Mouse (Mus musculus) forebrain, embryonic 14.5 days (tissue): ENCODE measurements around the gene Retnlg. TPM values are rescaled to one million over a fixed set of nuclear protein-coding genes. Genes with fewer than 3 reads are reported as not detected.

ENCODE experiments used
- ATAC-seq: fragments of 200-750 bp; cut with Nextera tagmentation; 2 replicates; pipeline ENCODE4 v1.8.0; 2017; ENCODE audit warnings: mild to moderate bottlenecking, moderate library complexity
- DNase-seq: peaks from one replicate; pipeline ENCODE4 v3.0.0-alpha.2; 2015; ENCODE audit warnings: low spot score
- H3K27ac ChIP-seq: fragments of 300-500 bp; sonication (generic); 2 replicates; pipeline ENCODE4 v1.5.1; 2014; ENCODE audit warnings: low read depth, mild to moderate bottlenecking, control low read depth, low read length, moderate library complexity
- H3K27me3 ChIP-seq: fragments of 300-500 bp; sonication (generic); replicated peaks from 2 replicates; pipeline ENCODE4 v1.6.1; 2014; ENCODE audit warnings: low read length, control low read depth, mixed read lengths; ENCODE audit not compliant: control insufficient read depth, insufficient read depth
- H3K36me3 ChIP-seq: fragments of 300-500 bp; sonication (generic); 2 replicates; pipeline ENCODE4 v1.6.1; 2014; ENCODE audit warnings: low read length, control low read depth; ENCODE audit not compliant: control insufficient read depth, insufficient read depth
- H3K4me1 ChIP-seq: fragments of 300-500 bp; sonication (generic); 2 replicates; pipeline ENCODE4 v1.6.1; 2014; ENCODE audit warnings: antibody characterized with exemption, low read length, control low read depth; ENCODE audit not compliant: control insufficient read depth, insufficient read depth
- H3K4me2 ChIP-seq: fragments of 300-500 bp; sonication (generic); 2 replicates; pipeline ENCODE4 v1.6.1; 2014; ENCODE audit warnings: mild to moderate bottlenecking, control low read depth, low read length
- H3K4me3 ChIP-seq: fragments of 300-500 bp; sonication (generic); 2 replicates; pipeline ENCODE4 v1.5.1; 2014; ENCODE audit warnings: low read depth, low read length, control low read depth
- H3K9ac ChIP-seq: fragments of 300-500 bp; sonication (generic); 2 replicates; pipeline ENCODE4 v1.6.1; 2014; ENCODE audit warnings: mild to moderate bottlenecking, low read length, control low read depth, moderate library complexity
- H3K9me3 ChIP-seq: fragments of 300-500 bp; sonication (generic); replicated peaks from 2 replicates; pipeline ENCODE4 v1.6.1; 2016; ENCODE audit warnings: low read length, control low read depth, mixed read lengths; ENCODE audit not compliant: control insufficient read depth
- WGBS: fragments of 180-500 bp; shearing (Covaris S2); extraction: QIAGEN DNeasy Blood & Tissue Kit; methylation state at CpG from one replicate; pipeline ENCODE4 v1.1.7; 2014; 5-methylcytosine and 5-hydroxymethylcytosine counted together
- polyA plus RNA-seq: library from polyadenylated mRNA; unstranded; fragments of >200 nt; fragmentation: Nextera tagmentation; extraction: Ambion mirVana; gene quantifications from 2 replicates; pipeline ENCODE4 v1.2.1, GENCODE M21; 2014

The Retnlg gene
- polyA plus RNA-seq, 1 experiment from 2014 or later: not detected

- H3K27ac ChIP-seq: no peak overlapping the region
- no peaks in the 10 kb centered on the region for H3K27me3 ChIP-seq
- H3K4me1 ChIP-seq: no peaks in the 10 kb centered on the region
- 79% methylated on average over 2 of the region's 2 CpGs for WGBS
- no peak overlapping the region for H3K9ac ChIP-seq
- DNase-seq: no peak
- no peak overlapping the region for H3K4me3 ChIP-seq
- no peaks in the 10 kb centered on the region for H3K9me3 ChIP-seq
- ATAC-seq: no peak
- no peak overlapping the region for H3K4me2 ChIP-seq
- H3K36me3 ChIP-seq: no peaks in the 10 kb centered on the region
Measured at GRCm38 (mm10) chr16:48867690-48868089, 4.7 kb upstream of the Retnlg start.

- H3K27me3 ChIP-seq: no peaks in the 10 kb centered on the region
- H3K9ac ChIP-seq: no peak overlapping the region
- 75% methylated on average over 1 of the region's 1 CpGs for WGBS
- ATAC-seq (no peak), DNase-seq (no peak)
- H3K27ac ChIP-seq: no peak overlapping the region
- H3K36me3 ChIP-seq: no peaks in the 10 kb centered on the region
- H3K4me3 ChIP-seq: no peak overlapping the region
- H3K9me3 ChIP-seq: no peaks in the 10 kb centered on the region
- H3K4me1 ChIP-seq: no peaks in the 10 kb centered on the region
- H3K4me2 ChIP-seq: no peak overlapping the region
Measured at GRCm38 (mm10) chr16:48868663-48869062, 3.8 kb upstream of the Retnlg start.

GRCm38 (mm10) chr16:48869671-48870070, 2.8 kb upstream of the Retnlg start:
- Histone ChIP-seq H3K27me3 (no peaks in the 10 kb centered on the region), H3K9ac (no peak overlapping the region), H3K4me3 (no peak overlapping the region), H3K4me1 (no peaks in the 10 kb centered on the region), H3K4me2 (no peak overlapping the region), H3K36me3 (no peaks in the 10 kb centered on the region), H3K9me3 (no peaks in the 10 kb centered on the region), H3K27ac (no peak overlapping the region)
- ATAC-seq (no peak), DNase-seq (no peak)
- WGBS: 70% methylated on average over 3 of the region's 3 CpGs

- no peak for ATAC-seq
- H3K4me1 ChIP-seq: no peaks in the 10 kb centered on the region
- DNase-seq: no peak
- WGBS: 86% methylated on average over 1 of the region's 1 CpGs
- no peak overlapping the region for H3K27ac ChIP-seq
- no peaks in the 10 kb centered on the region for H3K36me3 ChIP-seq
- no peak overlapping the region for H3K4me2 ChIP-seq
- no peaks in the 10 kb centered on the region for H3K27me3 ChIP-seq
- no peak overlapping the region for H3K4me3 ChIP-seq
- no peaks in the 10 kb centered on the region for H3K9me3 ChIP-seq
- H3K9ac ChIP-seq: no peak overlapping the region
Measured at GRCm38 (mm10) chr16:48871754-48872153, 667 bp upstream of the Retnlg start.

- WGBS: 66% methylated on average over 2 of the region's 2 CpGs
- Histone ChIP-seq H3K4me1 (no peaks in the 10 kb centered on the region), H3K4me2 (no peak overlapping the region), H3K27ac (no peak overlapping the region), H3K9ac (no peak overlapping the region), H3K27me3 (no peaks in the 10 kb centered on the region), H3K9me3 (no peaks in the 10 kb centered on the region), H3K4me3 (no peak overlapping the region), H3K36me3 (no peaks in the 10 kb centered on the region)
- DNase-seq (no peak), ATAC-seq (no peak)
Measured at GRCm38 (mm10) chr16:48890733-48891132, 18.3 kb downstream of the Retnlg start.

- no peak for ATAC-seq
Measured at GRCm38 (mm10) chr16:48899868-48900267, 27.4 kb downstream of the Retnlg start.

GRCm38 (mm10) chr16:48911184-48911583, 38.8 kb downstream of the Retnlg start:
- H3K27ac ChIP-seq: no peak overlapping the region
- H3K36me3 ChIP-seq: no peaks in the 10 kb centered on the region
- H3K27me3 ChIP-seq: no peaks in the 10 kb centered on the region
- H3K9ac ChIP-seq: no peak overlapping the region
- DNase-seq (no peak), ATAC-seq (no peak)
- no peak overlapping the region for H3K4me3 ChIP-seq
- no peak overlapping the region for H3K4me2 ChIP-seq
- no peaks in the 10 kb centered on the region for H3K4me1 ChIP-seq
- no peaks in the 10 kb centered on the region for H3K9me3 ChIP-seq
- WGBS: 100% methylated on average over 1 of the region's 1 CpGs

More at GRCm38 (mm10) chr16:48899868-48900267, 27.4 kb downstream of the Retnlg start:
- Histone ChIP-seq H3K27ac (no peak overlapping the region), H3K36me3 (no peaks in the 10 kb centered on the region), H3K4me1 (no peaks in the 10 kb centered on the region), H3K27me3 (no peaks in the 10 kb centered on the region), H3K9me3 (no peaks in the 10 kb centered on the region; the same call in 1 of the 2 replicates), H3K4me3 (no peak overlapping the region), H3K4me2 (no peak overlapping the region), H3K9ac (no peak overlapping the region)
- whole genome bisulfite sequencing: 74% methylated on average over 1 of the region's 1 CpGs
- DNase-seq: no peak

GRCm38 (mm10) chr16:48913206-48913605, 40.8 kb downstream of the Retnlg start:
- 99% methylated on average over 3 of the region's 3 CpGs for WGBS
- no peaks in the 10 kb centered on the region for H3K9me3 ChIP-seq
- H3K9ac ChIP-seq: no peak overlapping the region
- H3K27me3 ChIP-seq: no peaks in the 10 kb centered on the region
- no peak overlapping the region for H3K27ac ChIP-seq
- H3K36me3 ChIP-seq: no peaks in the 10 kb centered on the region
- no peaks in the 10 kb centered on the region for H3K4me1 ChIP-seq
- H3K4me2 ChIP-seq: no peak overlapping the region
- ATAC-seq (no peak), DNase-seq (no peak)
- no peak overlapping the region for H3K4me3 ChIP-seq

GRCm38 (mm10) chr16:48923724-48924123, 51.3 kb downstream of the Retnlg start:
- Histone ChIP-seq H3K27me3 (no peaks in the 10 kb centered on the region), H3K27ac (no peak overlapping the region), H3K4me2 (no peak overlapping the region), H3K36me3 (peaks cover 34% of the 10 kb centered on the region), H3K9me3 (no peaks in the 10 kb centered on the region), H3K9ac (no peak overlapping the region), H3K4me3 (no peak overlapping the region), H3K4me1 (no peaks in the 10 kb centered on the region)
- 100% methylated on average over 1 of the region's 1 CpGs for WGBS
- DNase-seq: no peak
- no peak for ATAC-seq
